Mouse (Mus musculus): ENCODE measurements at regions not wholly inside any gene's neighbourhood (a gene's known extent, or its start where the extent isn't known, plus 50 kb on each side); places are given as distances from the start of the nearest gene placed in this dataset.
A peak's percentile ranks its signal among the peaks of the same experiment; 100 is the strongest.

DNA sequence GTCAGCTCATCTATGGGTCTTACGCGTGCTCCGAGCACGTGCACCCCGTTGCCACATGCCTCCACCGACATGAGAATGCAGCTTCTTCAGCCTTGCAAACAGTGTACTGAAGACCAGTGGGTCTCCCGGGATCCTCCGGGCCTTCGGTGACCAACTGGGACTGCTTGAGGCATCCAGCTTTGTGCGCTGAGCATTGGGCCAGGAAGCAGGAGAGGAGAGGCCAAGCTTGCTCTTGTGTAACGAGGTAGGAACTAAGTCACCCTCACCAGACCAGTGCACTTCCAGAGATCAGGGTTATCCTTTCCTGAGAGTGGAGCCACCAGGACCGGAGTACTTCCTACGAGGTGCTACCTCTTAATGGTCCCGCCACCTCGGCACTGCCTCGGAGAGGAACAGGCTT lies 154.6 kb upstream of the Haao start:
- no peak for ATAC-seq (replicated peaks; ENCODE audit: low read depth, poor library complexity, severe bottlenecking)

DNA sequence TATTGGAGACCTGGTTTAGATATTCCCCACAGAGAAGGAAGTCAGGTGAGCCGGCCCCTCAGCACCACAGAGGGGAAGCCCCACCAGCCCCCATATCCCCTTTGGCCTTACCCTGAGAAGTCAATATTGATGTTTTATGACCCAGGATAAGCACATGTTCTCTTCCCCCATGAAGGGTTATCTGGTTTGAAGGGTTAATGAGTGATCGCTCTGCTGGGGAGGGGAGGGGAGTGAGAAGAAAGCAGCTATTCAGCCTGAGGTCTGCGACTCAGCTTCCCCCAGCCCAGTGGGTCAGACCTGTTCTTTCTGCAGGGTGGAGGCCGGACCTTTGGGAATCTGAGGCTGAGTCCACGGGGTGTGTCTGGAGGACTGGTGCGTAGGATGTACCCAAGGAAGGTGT lies 152.4 kb upstream of the Haao start:
- no peak for ATAC-seq (replicated peaks; ENCODE audit: low read depth, poor library complexity, severe bottlenecking)

DNA sequence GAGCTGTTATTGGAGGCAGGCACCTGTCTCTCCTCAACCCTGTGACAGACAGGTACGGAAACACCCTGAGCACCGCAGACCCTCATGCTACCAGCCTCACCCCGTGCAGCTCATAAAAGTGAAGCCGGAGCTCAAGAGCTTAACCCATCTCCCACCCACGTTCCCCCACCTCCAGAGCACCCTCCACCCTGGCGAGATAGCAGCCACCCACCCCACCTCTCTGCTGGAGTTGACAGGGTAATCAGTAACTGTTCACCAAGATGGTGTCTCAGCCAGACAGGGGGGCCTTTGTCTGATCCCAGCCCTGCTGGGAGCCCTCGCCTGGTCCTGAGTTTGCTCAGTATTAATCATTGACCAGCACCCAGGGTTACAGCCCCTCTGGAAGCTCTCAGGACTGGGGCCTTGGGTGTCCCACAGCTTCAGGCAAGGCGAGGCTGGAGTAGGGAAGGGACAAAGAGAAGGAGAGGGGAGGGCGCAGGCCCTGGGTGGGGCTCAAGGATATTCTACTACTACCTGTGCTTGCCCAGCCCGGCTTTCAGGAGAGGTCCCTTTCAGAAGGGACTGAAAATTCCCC lies 151.3 kb upstream of the Haao start:
- no peak for ATAC-seq (replicated peaks; ENCODE audit: low read depth, poor library complexity, severe bottlenecking)

GRCm38 (mm10) chr17:83998341-83998740 lies 150.6 kb upstream of the Haao start:
- ATAC-seq (replicated peaks; ENCODE audit: low read depth, poor library complexity, severe bottlenecking) = no peak

- peak; percentile 59 for ATAC-seq (replicated peaks; ENCODE audit: low read depth, poor library complexity, severe bottlenecking)
Observed at GRCm38 (mm10) chr17:83997778-83998177, 150.0 kb upstream of the Haao start.

DNA sequence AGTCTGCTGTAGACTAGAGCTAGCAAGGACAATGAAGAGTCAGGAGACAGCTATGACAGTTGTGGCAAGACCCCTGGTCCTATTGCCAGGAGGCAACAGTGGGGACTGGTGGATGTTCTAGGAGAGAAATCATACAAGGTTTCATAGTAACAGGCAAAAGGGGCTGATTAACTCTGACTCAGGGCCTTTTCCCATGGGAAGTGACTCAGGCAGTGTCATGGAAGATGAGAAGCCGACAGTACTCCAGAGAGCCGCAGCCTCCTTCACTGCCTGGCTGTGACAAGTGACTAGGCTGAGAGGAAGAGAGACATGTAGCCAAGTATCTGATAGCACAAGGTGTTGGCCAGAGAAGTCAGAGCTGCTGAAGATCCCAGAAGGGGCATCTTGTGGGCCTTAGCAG lies 145.3 kb upstream of the Haao start:
- ATAC-seq (replicated peaks; ENCODE audit: low read depth, poor library complexity, severe bottlenecking) = no peak

GRCm38 (mm10) chr17:83990421-83991365 lies 142.9 kb upstream of the Haao start:
- peak; percentile 83 for ATAC-seq (replicated peaks; ENCODE audit: low read depth, poor library complexity, severe bottlenecking)

DNA sequence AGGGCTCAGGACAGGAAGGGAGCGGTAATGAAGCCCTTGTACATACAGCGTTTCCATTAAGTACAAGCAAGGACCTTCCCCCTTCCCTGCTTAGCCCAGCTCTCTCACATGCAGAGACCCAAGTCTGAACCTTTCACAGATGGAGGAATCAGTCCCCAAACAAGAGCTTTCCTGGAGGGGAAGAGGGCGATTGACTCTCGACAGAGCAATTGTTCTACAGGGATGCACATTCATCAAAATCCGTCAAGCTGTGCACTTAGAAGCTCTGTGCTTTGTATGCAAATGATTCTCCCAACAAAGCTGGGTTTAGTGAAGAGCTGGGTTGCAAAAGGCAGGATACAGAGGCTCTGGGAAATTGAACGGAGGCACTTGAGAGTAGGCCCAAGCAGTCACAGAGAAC lies 141.1 kb upstream of the Haao start:
- no peak for ATAC-seq (replicated peaks; ENCODE audit: low read depth, poor library complexity, severe bottlenecking)

- ATAC-seq (replicated peaks; ENCODE audit: low read depth, poor library complexity, severe bottlenecking) = 0 out of 2 replicates have a peak, but pooled peaks have one; percentile 2
Observed at GRCm38 (mm10) chr17:83988165-83988564, 140.4 kb upstream of the Haao start.

GRCm38 (mm10) chr17:83987683-83988082 lies 139.9 kb upstream of the Haao start:
- ATAC-seq (replicated peaks; ENCODE audit: low read depth, poor library complexity, severe bottlenecking) = no peak

DNA sequence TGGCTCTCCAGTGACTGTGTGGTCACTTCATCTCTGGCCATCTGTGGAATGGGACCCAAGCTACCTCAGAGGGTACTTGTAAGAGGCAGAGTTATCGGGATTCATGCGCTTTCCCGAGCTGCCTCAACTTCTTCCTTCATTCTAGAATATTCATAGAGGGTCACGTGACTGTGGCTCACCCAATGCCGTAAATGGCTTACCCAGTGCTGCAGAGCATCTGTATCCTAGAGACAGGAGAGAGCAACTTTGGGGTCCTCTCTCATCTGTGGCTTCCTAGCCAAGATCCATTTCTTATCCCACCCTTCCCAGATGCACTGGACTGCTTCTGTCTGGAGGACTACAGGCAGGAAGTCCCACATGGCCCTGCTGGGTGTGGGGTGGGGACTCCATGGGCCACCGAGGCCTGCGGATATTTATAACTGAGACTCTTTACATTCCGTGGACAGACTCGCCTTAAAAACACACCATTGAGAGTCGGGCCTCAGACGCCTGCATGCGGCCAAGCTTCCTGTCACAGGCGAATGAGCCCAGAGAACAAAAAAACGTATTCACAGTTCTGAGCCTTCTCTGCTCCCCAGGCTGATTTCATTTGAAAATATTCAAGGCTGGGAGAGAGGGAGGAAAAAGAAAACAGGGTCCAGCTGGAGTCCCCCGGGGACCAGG lies 138.3 kb upstream of the Haao start:
- ATAC-seq (replicated peaks; ENCODE audit: low read depth, poor library complexity, severe bottlenecking) = no peak

- ATAC-seq (replicated peaks; ENCODE audit: low read depth, poor library complexity, severe bottlenecking) = peak; percentile 60
Observed at GRCm38 (mm10) chr17:83985333-83985790, 137.6 kb upstream of the Haao start.

DNA sequence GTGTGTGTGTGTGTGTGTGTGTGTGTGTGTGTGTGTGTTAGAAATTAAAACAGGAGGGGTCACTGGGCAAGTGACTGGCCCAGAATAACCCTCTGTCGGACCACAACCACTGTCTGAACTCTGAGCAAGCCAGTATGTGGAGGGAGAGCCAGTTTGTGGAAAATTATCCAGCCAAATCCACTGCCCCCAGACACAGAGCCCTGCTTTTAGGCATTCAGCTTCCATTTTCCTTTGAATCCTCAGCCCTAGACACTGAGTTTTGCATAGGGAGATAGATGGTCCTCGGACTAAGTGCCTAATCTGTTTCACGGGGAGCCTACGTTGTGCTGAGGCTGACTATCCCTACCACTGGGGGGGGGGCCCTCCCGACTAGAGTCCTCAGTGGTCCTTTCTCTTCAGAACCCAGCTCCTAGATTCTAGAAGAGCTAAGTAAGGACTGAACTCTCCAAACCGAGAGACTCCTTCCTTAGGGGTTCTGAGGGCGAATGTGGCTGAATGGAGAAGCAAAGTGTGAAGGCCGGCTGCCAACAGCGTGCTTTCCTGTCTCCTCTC lies 136.2 kb upstream of the Haao start:
- no peak for ATAC-seq (replicated peaks; ENCODE audit: low read depth, poor library complexity, severe bottlenecking)

- ATAC-seq (replicated peaks; ENCODE audit: low read depth, poor library complexity, severe bottlenecking) = peak; percentile 31
Observed at GRCm38 (mm10) chr17:83983070-83983836, 135.5 kb upstream of the Haao start.

- no peak for ATAC-seq (replicated peaks; ENCODE audit: low read depth, poor library complexity, severe bottlenecking)
Observed at GRCm38 (mm10) chr17:83982700-83983069, 134.9 kb upstream of the Haao start.

- no peak for ATAC-seq (replicated peaks; ENCODE audit: low read depth, poor library complexity, severe bottlenecking)
Observed at GRCm38 (mm10) chr17:83978858-83979470, 131.2 kb upstream of the Haao start.

DNA sequence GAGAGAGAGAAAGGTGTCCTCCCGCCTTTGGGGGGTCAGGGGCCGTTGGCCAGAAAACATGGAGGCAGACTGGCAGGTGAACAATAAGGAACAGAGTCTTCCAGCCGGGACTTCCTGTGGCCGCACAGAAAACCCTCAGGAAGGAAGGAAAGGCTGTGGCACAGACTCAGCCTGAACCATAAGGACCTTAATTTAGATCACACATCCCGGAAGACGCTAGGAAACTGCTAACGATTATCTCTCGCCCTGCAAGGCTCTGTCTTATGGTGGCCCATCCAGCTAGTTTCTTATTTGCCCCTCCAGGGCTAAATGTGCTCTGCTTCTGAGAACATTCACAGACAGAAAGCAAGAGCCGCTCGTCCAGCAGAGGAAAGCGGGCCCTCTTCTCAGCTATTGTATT lies 130.0 kb upstream of the Haao start:
- ATAC-seq (replicated peaks; ENCODE audit: low read depth, poor library complexity, severe bottlenecking) = no peak

GRCm38 (mm10) chr17:83975813-83976212 lies 128.1 kb upstream of the Haao start:
- peak; percentile 67 for ATAC-seq (replicated peaks; ENCODE audit: low read depth, poor library complexity, severe bottlenecking)

All from common myeloid progenitor, adult 5-6 weeks (primary cell).